Mouse (Mus musculus) c-Kit-positive CD71-positive TER-119-positive erythroid progenitor cells, embryonic 14.5 days (primary cell): Measurements from ENCODE around the gene C1qbp.

Experiments used
- DNase-seq: peaks from one replicate; pipeline ENCODE4 v3.0.0-alpha.2; 2013; ENCODE audit warnings: low spot score

C1qbp gene

DNA sequence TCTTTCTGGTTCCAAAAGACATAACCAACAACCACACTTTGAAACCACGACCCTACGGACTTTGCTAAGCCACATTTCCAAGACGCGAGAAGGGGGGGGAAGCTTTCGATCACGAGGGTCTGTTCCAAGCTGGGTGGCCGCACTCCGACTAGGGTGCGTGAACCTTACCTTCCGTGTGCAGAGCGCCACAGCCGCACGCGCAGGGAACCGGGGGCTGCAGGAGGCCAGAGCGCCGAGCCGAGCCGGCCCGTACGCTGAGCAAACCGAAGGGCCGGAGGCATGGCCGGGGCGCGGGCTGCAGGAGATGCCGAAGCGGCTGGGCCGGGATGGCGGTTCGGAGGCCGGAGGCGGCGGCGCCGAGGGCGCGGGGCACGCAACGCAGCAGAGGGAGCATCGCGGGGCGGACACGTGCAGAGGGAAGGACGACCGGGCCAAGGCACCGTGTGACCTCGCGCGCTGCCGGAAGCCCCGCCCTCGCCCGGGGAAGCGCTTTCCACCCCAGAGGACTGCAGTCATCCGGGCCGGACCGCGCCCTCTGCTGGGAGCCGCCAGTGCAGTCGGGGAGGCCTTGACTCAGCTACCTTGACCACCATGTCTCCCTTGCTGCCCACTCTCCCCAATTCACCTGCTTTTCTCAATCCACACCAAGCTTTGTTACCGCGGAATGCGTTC, at the start of gene C1qbp:
TSS of gene C1qbp (minus strand) at position 470 of the 672 bp plus-strand sequence.
- peak; percentile 86 for DNase-seq

DNA sequence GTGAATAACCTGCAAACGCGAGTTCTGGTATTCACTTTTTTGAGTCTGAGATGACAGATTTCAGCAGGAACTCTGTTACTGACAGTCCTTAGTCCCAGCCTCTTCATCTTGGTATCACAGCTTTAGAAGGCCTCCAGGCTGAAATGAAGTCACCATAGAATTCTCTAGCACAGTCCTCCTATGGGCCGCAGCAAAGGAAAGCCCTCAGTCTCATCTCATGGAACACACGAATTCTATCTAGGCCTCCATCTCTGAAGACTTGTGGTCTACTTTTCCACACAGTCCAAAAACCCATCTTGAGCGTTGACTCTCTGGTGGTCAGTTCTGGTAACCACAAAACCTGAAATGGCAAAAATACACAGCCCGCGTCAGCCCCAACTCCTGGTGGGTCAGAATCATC, 49.2 kb upstream of the C1qbp start:
- no peak for DNase-seq

DNA sequence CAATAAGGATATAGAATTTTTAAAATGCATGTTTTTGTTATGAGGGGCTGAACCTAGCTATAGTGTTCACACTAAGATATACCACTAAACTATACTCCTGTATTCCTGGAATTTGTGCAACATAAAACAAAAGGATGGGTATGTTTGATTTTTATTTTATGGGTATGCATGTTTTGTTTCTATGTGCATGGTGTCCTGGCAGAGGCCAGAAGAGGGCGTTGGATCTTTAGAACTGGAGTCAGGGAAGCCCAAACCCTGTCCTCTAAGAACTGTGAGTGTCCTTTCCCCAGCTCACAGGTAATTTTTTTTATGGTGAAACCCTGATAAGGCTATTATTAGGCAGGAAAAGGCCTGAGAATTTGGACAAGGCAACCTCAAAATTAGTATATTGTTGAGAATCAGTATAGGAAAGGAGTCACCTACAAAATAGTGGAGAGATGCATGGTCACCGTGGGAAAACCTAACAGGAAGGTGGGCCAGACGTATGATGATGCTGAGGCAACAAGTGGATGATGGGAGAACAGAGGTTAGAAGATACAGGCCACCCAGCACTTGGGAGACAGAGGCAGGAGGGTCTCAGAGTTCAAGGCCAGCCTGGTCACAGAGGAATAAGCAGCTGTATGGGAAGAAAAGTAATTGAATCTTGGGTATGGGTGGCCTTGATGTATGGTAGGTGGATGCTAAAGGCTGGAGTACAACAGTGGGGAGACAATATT, 46.7 kb upstream of the C1qbp start:
- no peak for DNase-seq

DNA sequence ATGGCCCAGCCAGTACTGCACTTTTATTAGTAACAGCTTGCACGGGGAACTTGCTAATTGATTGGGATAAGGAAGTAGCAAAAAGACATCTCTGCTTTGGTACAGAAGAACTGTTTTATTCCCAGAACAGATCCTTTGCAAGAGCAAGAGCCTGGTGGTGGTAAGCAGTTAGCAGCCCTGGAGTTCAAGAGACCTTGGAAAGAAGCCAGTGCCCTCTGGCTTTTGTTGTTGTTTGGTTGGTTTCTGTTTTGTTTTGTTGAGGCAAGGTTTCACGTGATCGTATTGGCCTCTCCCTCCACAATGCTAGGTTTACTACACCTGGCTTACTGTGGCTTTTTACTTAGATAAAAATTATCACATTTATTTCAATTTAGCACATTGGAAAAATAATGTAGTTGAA, 45.5 kb upstream of the C1qbp start:
- DNase-seq = no peak

DNA sequence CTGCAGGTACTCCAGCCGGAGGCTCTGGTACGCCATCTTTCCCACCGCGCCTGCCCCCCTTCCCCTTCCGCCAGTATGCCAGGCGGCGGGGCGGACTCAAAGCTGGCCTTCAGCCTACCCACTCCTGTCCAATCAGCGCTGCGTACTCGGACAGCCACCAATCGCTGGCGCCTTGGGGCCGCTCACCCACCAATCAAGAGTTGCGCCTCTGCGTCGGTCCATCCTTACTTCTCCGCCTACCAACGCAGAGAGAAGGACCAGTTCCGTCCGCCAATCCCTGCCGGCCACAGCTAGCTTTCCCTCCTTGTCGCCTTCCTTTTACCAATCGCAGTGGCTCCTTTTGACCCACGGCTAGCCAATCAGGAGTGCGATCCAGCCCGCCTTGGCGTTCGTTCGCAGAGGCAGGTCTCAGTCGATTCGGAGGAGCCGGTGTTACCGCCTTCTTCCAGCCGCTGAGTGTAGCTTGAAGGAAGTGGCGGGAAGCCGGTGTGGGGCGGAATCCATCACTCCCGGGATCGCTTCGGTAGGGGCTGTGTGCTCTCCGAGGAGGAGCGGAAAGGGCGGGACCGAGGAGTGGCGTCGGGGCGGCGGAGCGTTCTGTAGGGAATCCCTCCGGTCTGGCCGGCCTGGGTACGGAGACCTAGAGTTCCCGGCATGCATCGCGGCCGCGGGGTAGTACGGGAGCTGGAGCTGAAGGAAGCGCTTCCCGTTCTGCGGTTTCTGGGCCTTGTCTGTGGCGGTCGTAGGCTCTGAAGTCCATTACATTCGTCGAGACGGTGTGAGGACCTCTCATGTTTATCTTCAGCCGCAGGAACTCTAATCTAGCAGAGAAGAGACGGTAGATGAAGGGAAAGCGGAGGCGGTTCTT, 36.6 kb upstream of the C1qbp start, which contains the start of the genes Mis12 and Derl2:
TSS of gene Mis12 (plus strand) at position 411 of the 868 bp plus-strand sequence.
TSS of gene Derl2 (minus strand) at position 641 of the 868 bp plus-strand sequence.
- peak; percentile 98 for DNase-seq

- DNase-seq = no peak
These were observed 35.8 kb upstream of the C1qbp start for GRCm38 (mm10) chr11:71018416-71019200.

- no peak for DNase-seq
These were observed 34.2 kb upstream of the C1qbp start for GRCm38 (mm10) chr11:71017051-71017450.

DNA sequence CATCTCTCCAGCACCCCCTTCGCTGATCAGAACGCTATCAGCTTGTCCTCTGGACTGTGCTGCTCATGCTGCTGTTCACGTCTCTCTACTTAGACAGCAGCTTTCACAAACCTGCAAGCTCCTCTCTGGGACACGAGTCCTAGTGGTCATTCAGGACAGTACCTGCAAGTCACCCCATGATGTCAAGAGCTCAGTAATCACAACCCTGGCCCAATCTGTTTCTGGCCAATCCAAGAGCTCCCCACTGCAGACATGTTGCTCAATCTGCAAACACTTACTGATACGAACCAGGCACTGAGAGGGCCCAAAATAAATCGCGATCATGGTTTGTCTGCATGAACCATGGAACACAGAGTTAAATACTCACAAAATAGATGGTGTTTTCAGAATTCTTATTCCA, 29.9 kb upstream of the C1qbp start:
- no peak for DNase-seq

DNA sequence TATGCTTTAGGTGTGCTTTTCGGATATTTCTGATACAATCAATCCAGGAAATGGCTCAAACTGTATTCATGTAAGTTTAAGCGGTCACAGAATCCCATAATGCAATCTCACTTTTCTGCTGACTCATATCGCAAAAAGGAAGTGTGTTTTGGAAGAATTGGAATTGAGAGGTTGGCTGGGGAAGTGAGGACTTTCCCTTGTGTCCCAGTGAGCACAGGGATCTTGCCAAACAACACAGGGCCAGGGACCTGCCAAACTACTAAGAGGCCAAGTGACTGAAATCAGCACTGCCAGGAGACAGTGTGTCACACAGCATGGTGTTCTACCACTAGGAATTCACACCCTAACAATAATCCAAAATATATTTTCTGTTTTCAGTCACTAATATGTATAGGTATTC, 25.5 kb upstream of the C1qbp start:
- no peak for DNase-seq

DNA sequence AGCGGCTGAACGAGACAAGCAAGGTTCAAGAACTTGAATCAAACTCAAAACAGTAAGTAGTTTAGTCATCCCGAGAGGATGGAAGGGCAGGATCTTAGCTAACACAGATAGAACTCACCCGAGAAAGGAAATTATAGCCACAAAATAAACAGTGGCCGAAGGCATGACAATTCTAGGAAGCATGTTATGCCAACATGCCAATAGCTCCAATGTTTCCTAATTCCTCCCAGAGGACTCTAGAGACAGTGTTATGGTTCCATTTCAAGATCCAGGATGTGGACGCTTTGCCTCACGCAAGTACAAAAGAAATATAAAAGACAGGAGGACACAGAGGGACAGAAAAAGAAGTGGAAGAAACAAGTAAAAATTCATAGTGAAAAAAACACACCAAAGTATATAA, 25.0 kb upstream of the C1qbp start:
- DNase-seq = no peak

GRCm38 (mm10) chr11:71007026-71007425, 24.2 kb upstream of the C1qbp start:
- DNase-seq = no peak

DNA sequence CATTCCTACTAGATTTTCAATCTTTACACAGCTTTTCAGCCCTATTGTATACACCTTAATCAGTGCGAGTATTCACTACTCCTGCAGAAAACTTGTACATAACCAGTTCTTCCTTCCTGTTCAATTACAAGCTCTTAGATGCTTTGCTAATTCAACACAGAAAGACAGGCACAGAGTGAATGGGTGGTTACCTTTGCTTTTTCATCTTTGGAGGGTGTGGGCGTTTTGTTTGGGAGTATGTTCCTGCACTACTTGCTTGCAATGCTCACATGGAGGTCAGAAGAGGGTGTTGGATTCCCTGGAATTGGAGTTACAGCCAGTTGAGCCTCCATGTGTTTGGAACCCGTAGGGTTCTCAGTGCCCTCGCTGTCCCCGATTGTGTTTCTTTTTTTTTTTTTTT, 22.2 kb upstream of the C1qbp start:
- DNase-seq = peak; percentile 28

- DNase-seq = peak; percentile 96
These were observed 21.5 kb upstream of the C1qbp start, which contains the start of gene Dhx33 for GRCm38 (mm10) chr11:71004316-71004773. Dhx33 (minus strand) TSS chr11:71004437.

GRCm38 (mm10) chr11:71003611-71004315, 20.9 kb upstream of the C1qbp start:
- peak; percentile 49 for DNase-seq

- DNase-seq = no peak
These were observed 18.3 kb upstream of the C1qbp start for GRCm38 (mm10) chr11:71001167-71001566.

DNA sequence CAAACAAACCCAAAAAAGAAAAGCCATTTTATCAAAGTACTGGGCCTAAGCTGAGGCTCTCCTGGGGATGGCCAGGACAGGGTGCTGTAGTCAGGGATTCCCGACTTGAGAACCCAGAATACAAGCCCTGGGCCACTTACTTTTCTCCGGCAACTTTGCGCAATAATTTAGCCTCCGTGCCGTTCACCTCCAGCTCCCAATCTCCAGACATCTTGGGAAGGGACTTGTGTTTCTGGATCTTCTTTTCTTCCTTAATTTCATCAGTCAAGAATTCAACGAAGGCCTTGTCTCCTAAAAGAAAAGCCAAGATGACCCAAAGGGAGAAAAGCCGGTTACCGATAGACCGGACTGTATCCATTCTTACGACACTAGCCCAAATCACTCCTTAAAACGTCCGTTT, 796 bp downstream of the C1qbp start:
- DNase-seq = peak; percentile 35

DNA sequence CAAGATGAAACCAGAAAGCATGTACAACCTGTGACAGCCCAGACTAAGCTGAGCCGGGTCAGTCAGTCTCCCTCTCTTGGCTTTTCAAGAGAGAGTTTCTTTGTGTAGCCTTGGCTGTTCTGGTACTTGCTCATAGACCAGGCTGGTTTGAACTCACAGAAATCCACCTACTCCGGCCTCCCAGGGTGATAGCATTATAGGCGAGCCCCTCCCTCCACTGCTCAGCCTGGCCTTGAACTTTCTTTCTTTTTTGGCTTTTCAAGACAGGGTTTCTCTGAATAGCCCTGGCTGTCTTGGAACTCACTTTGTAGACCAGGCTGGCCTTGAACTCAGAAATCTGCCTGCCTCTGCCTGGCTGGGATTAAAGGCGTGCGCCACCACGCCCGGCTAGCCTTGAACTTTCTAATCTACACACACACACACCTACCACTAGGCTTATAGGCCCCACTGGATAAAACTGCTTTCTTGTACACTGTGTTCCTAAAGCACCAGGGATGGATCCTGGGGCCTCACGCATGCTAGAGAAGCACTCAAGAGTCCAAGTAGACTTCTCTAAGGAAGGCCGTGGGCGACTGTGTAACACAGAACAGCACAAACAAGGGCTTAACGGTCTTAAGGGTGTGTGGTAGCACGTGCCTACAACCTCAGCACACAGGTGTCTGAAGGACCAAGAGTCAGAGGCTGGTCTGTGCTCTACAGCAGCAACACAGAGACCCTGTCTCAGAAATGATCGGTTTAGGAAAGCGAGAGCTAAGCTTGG, 1.9 kb downstream of the C1qbp start:
- DNase-seq = peak; percentile 34

DNA sequence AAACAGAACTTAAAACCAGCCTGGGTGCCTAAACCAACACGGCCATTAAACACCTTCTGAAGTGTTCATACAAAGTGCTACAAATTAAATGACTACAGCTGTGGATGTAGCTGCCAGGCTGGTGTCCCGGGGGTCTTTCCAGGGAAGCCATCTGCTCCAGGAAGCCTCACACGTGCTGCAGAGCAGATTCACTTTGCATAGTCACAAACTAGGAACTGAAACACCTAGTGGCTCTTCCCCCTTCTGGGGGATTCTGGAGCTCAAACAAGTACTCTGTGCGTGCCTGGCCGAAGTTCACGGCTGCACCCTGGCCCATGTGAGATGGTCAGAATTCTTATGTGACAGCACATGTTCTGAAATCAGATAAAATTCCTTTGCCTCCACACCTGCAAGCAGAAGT, 2.6 kb downstream of the C1qbp start:
- no peak for DNase-seq

- DNase-seq = no peak
These were observed 5.5 kb downstream of the C1qbp start for GRCm38 (mm10) chr11:70977293-70977692.

GRCm38 (mm10) chr11:70975193-70975592, 7.6 kb downstream of the C1qbp start:
- DNase-seq = no peak
